Mouse (Mus musculus) left cerebral cortex, adult 18-20 months (tissue): ENCODE measurements around the gene Zc3h15. TPM values are rescaled to one million over a fixed set of nuclear protein-coding genes. Genes with fewer than 3 reads are reported as not detected.
"Not testable (repeated sequence)": the region's sequence is repeated elsewhere in the genome, so short reads cannot be mapped to it uniquely, and the experiment has no call there.

ENCODE experiments used
- DNase-seq, 2 experiments: peaks; one replicate each; pipeline ENCODE4 v3.0.0; 2021 to 2022; ENCODE audit warnings: low spot score in 2 of 2, mixed read lengths in 1 of 2
- total RNA-seq, 2 experiments: library from RNA; stranded (reverse); gene quantifications; 2 replicates each; pipeline ENCODE4 v1.2.3; 2021

Gene Zc3h15
- total RNA-seq, 2 experiments from 2014 or later = 142 to 145 TPM

GRCm38 (mm10) chr2:83709896-83710524 is 65.8 kb downstream of the Zc3h15 start:
- no peak for DNase-seq

GRCm38 (mm10) chr2:83713281-83713680 is 69.0 kb downstream of the Zc3h15 start:
- not testable (repeated sequence) for DNase-seq

DNA sequence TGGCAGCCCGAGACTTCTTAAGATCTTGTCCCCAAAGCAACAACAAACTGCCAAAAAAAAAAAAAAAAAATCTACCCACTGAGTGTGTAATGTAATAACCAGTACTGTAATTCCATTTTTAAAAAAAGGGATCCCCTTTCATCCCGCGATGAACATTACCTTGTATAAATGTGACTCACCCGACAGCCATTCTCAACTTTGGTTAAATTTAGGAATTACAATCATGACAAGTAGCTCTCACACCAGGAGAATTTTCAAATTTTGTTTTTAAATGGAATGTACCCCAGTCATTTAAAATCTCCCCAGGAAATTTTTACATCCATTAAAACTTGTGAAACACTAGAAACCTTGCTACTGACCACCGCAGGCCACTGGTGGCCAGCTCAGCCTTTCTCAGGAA is 69.7 kb downstream of the Zc3h15 start:
- DNase-seq = no peak

Other genes with a start within 250 kb of the Zc3h15 start
- gene Itgav, start 80.0 kb downstream of the Zc3h15 start, total RNA-seq = 100 to 1,000 TPM; 138 to 149 TPM
- 100 to 1,000 TPM; 206 to 215 TPM for gene Fam171b, start 168.2 kb downstream of the Zc3h15 start, total RNA-seq